Mouse (Mus musculus): ENCODE measurements at regions not wholly inside any gene's neighbourhood (a gene's known extent, or its start where the extent isn't known, plus 50 kb on each side); places are given as distances from the start of the nearest gene placed in this dataset.

DNA sequence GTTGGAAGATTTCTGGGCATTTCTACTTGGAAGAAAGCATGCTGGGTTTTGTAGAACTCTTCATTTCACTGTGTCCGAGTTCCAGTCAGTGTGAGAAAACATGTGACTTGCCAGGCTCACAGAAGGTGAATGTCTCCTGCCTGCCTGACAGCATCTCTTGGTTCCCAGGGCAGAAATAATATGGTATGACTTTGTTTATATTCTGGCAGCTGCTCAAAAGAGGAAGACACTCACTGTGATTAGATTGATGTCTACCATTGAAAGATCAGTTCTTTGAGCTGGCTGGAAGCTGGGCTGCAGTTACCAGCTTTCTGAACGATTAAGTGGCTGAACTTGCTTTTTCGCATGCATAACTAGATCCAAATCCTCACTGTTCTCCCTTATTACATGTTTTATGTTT lies 1199.4 kb downstream of the Slc22a22 start:
- no peak for ATAC-seq
- no peak overlapping the region for H3K27ac ChIP-seq
- H3K9me3 ChIP-seq (replicated peaks), result no peaks in the 10 kb centered on the region
- no peaks in the 10 kb centered on the region for H3K4me1 ChIP-seq
- no peak overlapping the region for H3K9ac ChIP-seq
- whole genome bisulfite sequencing (ENCODE audit: insufficient replicate concordance), result 64% methylated on average over 3 of the region's 3 CpGs
- H3K27me3 ChIP-seq (replicated peaks), result no peaks in the 10 kb centered on the region
- H3K4me3 ChIP-seq, result no peak overlapping the region
- H3K4me2 ChIP-seq, result no peak overlapping the region
- H3K36me3 ChIP-seq, result no peaks in the 10 kb centered on the region

DNA sequence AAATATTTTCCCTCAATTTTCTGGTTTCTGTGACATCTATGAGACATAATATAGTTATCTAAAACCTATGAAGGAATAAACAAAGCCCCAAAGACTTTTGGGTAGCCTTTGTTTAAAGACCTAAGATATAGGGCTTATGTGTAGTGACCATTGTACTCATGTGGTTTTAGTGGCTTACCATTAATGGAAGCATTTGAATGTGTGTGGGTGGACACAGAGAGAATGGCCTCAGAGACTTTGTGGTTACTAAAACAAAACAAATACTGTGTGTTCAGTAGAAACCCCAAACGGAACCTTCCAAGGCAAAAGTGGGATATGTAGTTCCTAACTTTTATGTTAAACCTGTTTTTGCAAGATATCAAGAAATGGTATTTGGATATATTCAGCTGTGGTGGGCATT lies 1228.7 kb downstream of the Slc22a22 start:
- ATAC-seq, result no peak
- 41% methylated on average over 1 of the region's 1 CpGs for WGBS (ENCODE audit: insufficient replicate concordance)
- H3K36me3 ChIP-seq, result no peaks in the 10 kb centered on the region

GRCm38 (mm10) chr15:56244004-56244735 lies 1233.3 kb downstream of the Slc22a22 start:
- ATAC-seq, result no peak
- no peak overlapping the region for H3K4me2 ChIP-seq
- no peak overlapping the region for H3K27ac ChIP-seq
- no peaks in the 10 kb centered on the region for H3K27me3 ChIP-seq (replicated peaks)
- H3K4me1 ChIP-seq, result 0 out of 2 replicates have a peak, but pooled peaks cover 4% of the 10 kb centered on the region
- H3K9me3 ChIP-seq (replicated peaks), result no peaks in the 10 kb centered on the region
- H3K4me3 ChIP-seq, result no peak overlapping the region
- 61% methylated on average over 9 of the region's 9 CpGs for WGBS (ENCODE audit: insufficient replicate concordance)
- no peak overlapping the region for H3K9ac ChIP-seq
- no peaks in the 10 kb centered on the region for H3K36me3 ChIP-seq

More for the DNA sequence above, 1228.7 kb downstream of the Slc22a22 start:
- Histone ChIP-seq H3K27me3 (replicated peaks) (no peaks in the 10 kb centered on the region), H3K9ac (no peak overlapping the region), H3K27ac (no peak overlapping the region), H3K9me3 (replicated peaks) (no peaks in the 10 kb centered on the region), H3K4me1 (0 out of 2 replicates have a peak, but pooled peaks cover 4% of the 10 kb centered on the region), H3K4me3 (no peak overlapping the region), H3K4me2 (no peak overlapping the region)

GRCm38 (mm10) chr15:56202552-56202951 lies 1274.9 kb downstream of the Slc22a22 start:
- no peaks in the 10 kb centered on the region for H3K36me3 ChIP-seq
- no peaks in the 10 kb centered on the region for H3K9me3 ChIP-seq (replicated peaks)
- H3K9ac ChIP-seq, result no peak overlapping the region
- no peak overlapping the region for H3K27ac ChIP-seq
- ATAC-seq, result no peak
- WGBS (ENCODE audit: insufficient replicate concordance), result 69% methylated on average over 5 of the region's 5 CpGs
- H3K4me1 ChIP-seq, result no peaks in the 10 kb centered on the region
- no peak overlapping the region for H3K4me3 ChIP-seq
- no peaks in the 10 kb centered on the region for H3K27me3 ChIP-seq (replicated peaks)
- no peak overlapping the region for H3K4me2 ChIP-seq

- no peaks in the 10 kb centered on the region for H3K27me3 ChIP-seq (replicated peaks)
- 53% methylated on average over 2 of the region's 2 CpGs for WGBS (ENCODE audit: insufficient replicate concordance)
- ATAC-seq, result no peak
- H3K4me1 ChIP-seq, result no peaks in the 10 kb centered on the region
- H3K9ac ChIP-seq, result no peak overlapping the region
- no peak overlapping the region for H3K4me3 ChIP-seq
- H3K36me3 ChIP-seq, result no peaks in the 10 kb centered on the region
- H3K9me3 ChIP-seq (replicated peaks), result no peaks in the 10 kb centered on the region
- no peak overlapping the region for H3K27ac ChIP-seq
- H3K4me2 ChIP-seq, result no peak overlapping the region
Measured at GRCm38 (mm10) chr15:56199336-56199735, 1278.1 kb downstream of the Slc22a22 start.

DNA sequence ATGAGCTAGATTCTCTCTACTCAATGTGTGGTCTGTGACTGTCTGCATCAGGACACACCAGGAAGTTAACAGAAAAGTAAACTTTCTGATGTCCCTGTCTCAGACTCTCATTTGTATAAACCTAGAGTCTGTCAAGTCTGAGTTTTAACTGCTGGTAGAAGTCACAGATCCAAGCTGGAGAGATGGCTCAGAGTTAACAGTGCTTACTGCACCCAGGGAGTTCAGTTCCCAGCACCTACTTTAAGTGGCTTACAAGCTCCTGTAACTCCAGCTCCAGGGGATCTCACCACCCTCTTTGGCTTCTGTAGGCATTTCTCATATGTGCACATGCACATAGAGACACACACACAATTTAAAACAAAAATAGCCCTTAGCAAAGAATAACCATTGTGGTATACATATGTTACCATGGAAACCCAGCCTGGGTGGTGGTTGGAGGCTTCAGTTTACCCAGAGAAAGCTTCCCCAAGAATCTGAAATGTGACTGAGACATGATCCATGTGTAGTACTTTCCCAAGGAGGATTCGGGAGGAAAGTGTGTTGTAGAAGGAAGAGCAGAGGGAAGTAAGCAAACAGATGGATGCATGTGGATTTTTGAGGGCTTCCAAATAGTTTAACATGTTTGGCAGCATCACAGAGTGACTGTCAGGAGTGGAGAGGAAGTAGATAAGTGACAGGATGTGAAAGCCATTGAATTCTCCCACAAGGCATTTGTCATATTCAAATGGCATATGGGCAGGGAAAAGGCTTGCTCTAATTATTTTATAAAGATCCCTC lies 1279.8 kb downstream of the Slc22a22 start:
- Histone ChIP-seq H3K4me2 (no peak overlapping the region), H3K36me3 (no peaks in the 10 kb centered on the region), H3K4me1 (no peaks in the 10 kb centered on the region), H3K4me3 (no peak overlapping the region), H3K9me3 (replicated peaks) (no peaks in the 10 kb centered on the region), H3K27ac (no peak overlapping the region), H3K27me3 (replicated peaks) (no peaks in the 10 kb centered on the region), H3K9ac (no peak overlapping the region)
- WGBS (ENCODE audit: insufficient replicate concordance), result 29% methylated on average over 1 of the region's 1 CpGs
- no peak for ATAC-seq

DNA sequence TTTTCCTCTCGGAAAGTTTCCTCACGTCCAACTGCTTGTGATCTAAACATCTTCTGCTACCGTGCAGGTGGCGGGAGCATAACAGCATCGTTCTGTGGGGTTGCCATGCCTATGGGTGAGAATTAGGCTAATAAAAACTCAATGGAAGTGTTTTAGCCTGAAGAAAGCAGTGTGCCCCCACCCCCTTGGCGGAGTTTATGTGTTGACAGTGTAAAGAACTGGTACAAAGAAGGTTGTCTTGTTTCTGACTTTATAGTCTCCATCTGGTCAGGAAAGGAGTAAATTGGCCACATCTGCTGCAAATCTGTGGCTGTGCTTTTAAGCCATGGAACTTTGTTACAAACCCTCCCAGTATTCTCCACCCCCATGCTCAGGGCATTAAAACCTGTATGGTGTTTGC lies 1311.2 kb downstream of the Slc22a22 start:
- WGBS (ENCODE audit: insufficient replicate concordance), result 43% methylated on average over 6 of the region's 6 CpGs
- Histone ChIP-seq H3K36me3 (no peaks in the 10 kb centered on the region), H3K4me1 (no peaks in the 10 kb centered on the region), H3K27ac (no peak overlapping the region), H3K9me3 (replicated peaks) (no peaks in the 10 kb centered on the region), H3K4me3 (no peak overlapping the region), H3K27me3 (replicated peaks) (no peaks in the 10 kb centered on the region), H3K4me2 (no peak overlapping the region), H3K9ac (no peak overlapping the region)
- ATAC-seq, result no peak

GRCm38 (mm10) chr15:56158726-56159125 lies 1318.7 kb downstream of the Slc22a22 start:
- H3K9me3 ChIP-seq (replicated peaks), result no peaks in the 10 kb centered on the region
- 55% methylated on average over 2 of the region's 2 CpGs for WGBS (ENCODE audit: insufficient replicate concordance)
- no peaks in the 10 kb centered on the region for H3K36me3 ChIP-seq
- no peak overlapping the region for H3K9ac ChIP-seq
- no peak for ATAC-seq
- H3K4me3 ChIP-seq, result no peak overlapping the region
- H3K27me3 ChIP-seq (replicated peaks), result no peaks in the 10 kb centered on the region
- H3K27ac ChIP-seq, result no peak overlapping the region
- H3K4me1 ChIP-seq, result no peaks in the 10 kb centered on the region
- no peak overlapping the region for H3K4me2 ChIP-seq

DNA sequence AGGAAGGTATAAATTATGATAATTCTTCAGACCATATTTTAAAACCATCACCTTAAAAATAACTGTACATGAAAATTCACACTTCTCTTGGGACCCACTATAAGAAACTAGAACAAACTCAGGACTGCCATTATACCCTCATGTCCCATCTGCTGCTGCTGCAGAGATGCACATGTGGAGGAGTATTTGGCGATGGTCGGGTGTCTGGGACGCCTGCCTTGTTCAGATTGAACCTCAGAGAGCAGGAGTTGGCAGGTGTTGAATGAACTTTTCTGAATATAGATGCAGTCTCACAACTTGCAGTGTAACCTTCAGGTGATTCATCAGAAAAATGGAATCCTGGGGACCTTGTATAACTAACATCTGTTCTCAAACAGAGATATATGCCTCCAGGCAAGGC lies 1338.0 kb downstream of the Slc22a22 start:
- ATAC-seq, result no peak
- Histone ChIP-seq H3K27ac (no peak overlapping the region), H3K9me3 (replicated peaks) (no peaks in the 10 kb centered on the region), H3K9ac (no peak overlapping the region), H3K4me3 (no peak overlapping the region), H3K4me1 (no peaks in the 10 kb centered on the region), H3K36me3 (no peaks in the 10 kb centered on the region), H3K4me2 (no peak overlapping the region), H3K27me3 (replicated peaks) (no peaks in the 10 kb centered on the region)
- 74% methylated on average over 3 of the region's 3 CpGs for WGBS (ENCODE audit: insufficient replicate concordance)

DNA sequence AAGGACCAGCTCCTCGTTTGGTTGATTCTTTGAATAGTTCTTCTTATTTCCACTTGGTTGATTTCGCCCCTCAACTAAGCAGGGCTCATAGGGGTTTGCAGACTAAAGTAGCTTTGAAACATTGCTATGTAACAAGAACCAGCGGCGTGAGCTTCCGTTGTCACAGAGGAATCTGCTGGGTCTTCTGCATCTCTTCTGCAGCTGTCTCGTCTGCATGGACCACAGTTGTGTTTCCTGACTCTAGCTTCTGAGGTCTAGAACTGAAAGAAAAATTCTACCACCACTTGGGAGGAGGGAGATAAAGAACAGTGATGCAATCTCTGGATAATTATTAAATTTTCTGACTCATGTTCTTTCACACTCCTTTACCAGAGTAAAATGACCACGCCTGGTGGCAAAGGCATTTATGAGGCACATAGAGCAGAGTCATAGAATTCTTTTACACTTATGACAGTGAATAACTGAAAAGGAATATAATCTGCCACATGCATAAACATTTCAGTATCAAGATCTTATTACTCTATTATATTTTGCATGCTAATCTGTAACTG lies 1340.9 kb downstream of the Slc22a22 start:
- Histone ChIP-seq H3K27me3 (replicated peaks) (no peaks in the 10 kb centered on the region), H3K27ac (no peak overlapping the region), H3K9me3 (replicated peaks) (no peaks in the 10 kb centered on the region), H3K4me3 (no peak overlapping the region), H3K4me1 (no peaks in the 10 kb centered on the region), H3K4me2 (no peak overlapping the region), H3K36me3 (no peaks in the 10 kb centered on the region), H3K9ac (no peak overlapping the region)
- no peak for ATAC-seq
- WGBS (ENCODE audit: insufficient replicate concordance), result 61% methylated on average over 7 of the region's 7 CpGs

- 64% methylated on average over 1 of the region's 1 CpGs for WGBS (ENCODE audit: insufficient replicate concordance)
- Histone ChIP-seq H3K36me3 (no peaks in the 10 kb centered on the region), H3K4me3 (no peak overlapping the region), H3K9ac (no peak overlapping the region), H3K4me1 (no peaks in the 10 kb centered on the region), H3K4me2 (no peak overlapping the region), H3K9me3 (replicated peaks) (no peaks in the 10 kb centered on the region), H3K27me3 (replicated peaks) (no peaks in the 10 kb centered on the region), H3K27ac (no peak overlapping the region)
- no peak for ATAC-seq
Measured at GRCm38 (mm10) chr15:56128029-56128428, 1349.4 kb downstream of the Slc22a22 start.

GRCm38 (mm10) chr15:56119287-56120065 lies 1357.9 kb downstream of the Slc22a22 start:
- H3K4me3 ChIP-seq, result no peak overlapping the region

More at GRCm38 (mm10) chr15:56119287-56120065, 1357.9 kb downstream of the Slc22a22 start:
- ATAC-seq, result no peak
- H3K36me3 ChIP-seq, result no peaks in the 10 kb centered on the region
- H3K9ac ChIP-seq, result no peak overlapping the region
- H3K4me1 ChIP-seq, result no peaks in the 10 kb centered on the region
- H3K27ac ChIP-seq, result no peak overlapping the region
- no peaks in the 10 kb centered on the region for H3K27me3 ChIP-seq (replicated peaks)
- no peaks in the 10 kb centered on the region for H3K9me3 ChIP-seq (replicated peaks)
- no peak overlapping the region for H3K4me2 ChIP-seq

Data from liver, embryonic 12.5 days (tissue).